Mouse (Mus musculus) layer of hippocampus, adult 2 months (tissue): ENCODE measurements at regions not wholly inside any gene's neighbourhood (a gene's known extent, or its start where the extent isn't known, plus 50 kb on each side); places are given as distances from the start of the nearest gene placed in this dataset.
A peak's percentile ranks its signal among the peaks of the same experiment; 100 is the strongest.

Experiments used
- DNase-seq, 2 experiments: peaks; one replicate each; pipeline ENCODE4 v3.0.0; 2022; ENCODE audit warnings: low spot score in 2 of 2
- H3K27ac ChIP-seq: fragments of 200-600 bp; 2 replicates; pipeline ENCODE4 v1.8.1; 2022
- H3K4me3 ChIP-seq: fragments of 200-600 bp; 2 replicates; pipeline ENCODE4 v1.8.1; 2022; ENCODE audit warnings: mild to moderate bottlenecking
- CTCF ChIP-seq: fragments of 200-600 bp; conservative IDR thresholded peaks from 2 replicates; pipeline ENCODE4 v1.8.1; 2022; ENCODE audit warnings: antibody characterized with exemption, mild to moderate bottlenecking, moderate library complexity

DNA sequence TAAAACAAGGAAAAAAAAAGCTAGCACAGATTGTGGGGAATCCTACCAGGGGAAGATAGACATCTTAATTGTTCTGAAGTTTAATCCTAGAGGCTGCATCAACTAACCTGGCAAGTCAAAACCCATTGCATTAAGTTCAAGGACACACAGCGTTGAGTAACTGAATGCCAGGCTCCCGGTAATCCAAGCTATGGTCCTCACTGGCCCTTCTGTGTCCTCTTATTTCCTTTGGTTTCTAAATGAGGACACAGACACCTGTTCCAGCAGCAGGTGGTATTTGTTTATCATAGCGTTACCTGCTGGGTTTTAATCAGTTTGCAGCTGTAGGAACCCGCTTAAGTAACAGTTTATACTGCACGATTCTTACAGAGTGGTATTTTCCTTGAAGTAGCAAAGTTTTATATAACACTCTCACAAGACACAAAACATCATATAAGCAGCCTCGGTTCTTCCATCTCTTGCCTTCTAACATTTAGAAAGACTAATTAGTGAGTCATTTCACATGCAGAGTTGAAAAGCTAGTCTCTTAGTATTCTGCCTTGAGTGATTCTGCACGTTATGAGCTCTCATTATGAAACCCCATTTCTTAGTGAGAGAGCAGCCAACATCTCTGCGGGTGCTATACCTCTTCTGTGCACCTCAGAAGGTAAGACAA lies 1832.0 kb upstream of the Pcdh7 start:
- no peak overlapping the region for H3K4me3 ChIP-seq
- no peak overlapping the region for H3K27ac ChIP-seq
- TF ChIP-seq CTCF = no peak
- no peak for DNase-seq

DNA sequence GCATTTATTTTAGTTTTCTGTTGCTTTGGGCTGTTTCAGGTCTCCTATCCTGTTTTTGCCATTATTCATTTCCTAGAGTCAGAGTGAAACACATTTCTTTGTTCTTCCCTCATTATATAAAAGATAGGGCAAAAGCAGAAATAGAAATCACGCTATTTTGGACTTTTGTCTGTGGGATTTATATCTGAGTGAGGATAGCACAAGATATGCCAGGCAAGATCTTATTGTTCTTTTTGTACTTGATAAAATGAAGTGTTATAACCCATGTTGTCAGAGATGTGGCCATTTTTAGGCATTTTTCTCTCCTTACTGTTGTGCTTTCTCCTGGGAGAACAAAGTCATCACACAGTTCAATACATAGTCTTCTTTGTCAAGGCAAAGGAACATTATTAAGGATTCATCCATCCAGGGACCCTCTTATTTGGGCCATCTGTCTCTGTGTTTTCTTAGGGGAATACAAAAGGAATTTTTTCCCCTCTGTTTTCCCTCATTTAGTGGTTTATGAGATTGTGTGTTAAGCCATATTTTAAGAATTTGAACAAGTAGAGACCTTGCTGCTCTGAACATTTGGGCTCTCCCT lies 1825.9 kb upstream of the Pcdh7 start:
- no peak for DNase-seq
- no peak for TF ChIP-seq CTCF
- Histone ChIP-seq H3K4me3 (no peak overlapping the region), H3K27ac (no peak overlapping the region)

DNA sequence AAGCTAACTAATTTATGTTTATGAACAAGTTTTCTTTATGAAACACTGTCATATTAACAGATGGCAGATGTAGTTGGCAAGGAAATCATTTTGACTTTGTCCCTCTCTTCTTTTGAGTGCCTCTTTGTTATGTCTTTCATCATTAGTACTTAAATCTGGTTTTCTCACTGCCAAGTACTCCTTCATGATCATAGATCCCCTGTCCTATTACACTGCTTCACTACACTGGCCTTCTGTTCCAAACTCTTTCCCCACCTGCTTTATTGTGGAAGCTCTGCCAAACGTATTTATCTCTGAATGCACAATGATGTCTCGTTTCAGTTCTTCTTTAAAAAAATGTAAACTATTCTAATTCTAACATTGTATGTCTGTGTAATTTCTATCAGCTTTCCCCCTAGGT lies 1776.3 kb upstream of the Pcdh7 start:
- TF ChIP-seq CTCF = no peak
- peak in 1 of 2 experiments; percentile 18 for DNase-seq
- H3K27ac ChIP-seq = no peak overlapping the region
- no peak overlapping the region for H3K4me3 ChIP-seq

DNA sequence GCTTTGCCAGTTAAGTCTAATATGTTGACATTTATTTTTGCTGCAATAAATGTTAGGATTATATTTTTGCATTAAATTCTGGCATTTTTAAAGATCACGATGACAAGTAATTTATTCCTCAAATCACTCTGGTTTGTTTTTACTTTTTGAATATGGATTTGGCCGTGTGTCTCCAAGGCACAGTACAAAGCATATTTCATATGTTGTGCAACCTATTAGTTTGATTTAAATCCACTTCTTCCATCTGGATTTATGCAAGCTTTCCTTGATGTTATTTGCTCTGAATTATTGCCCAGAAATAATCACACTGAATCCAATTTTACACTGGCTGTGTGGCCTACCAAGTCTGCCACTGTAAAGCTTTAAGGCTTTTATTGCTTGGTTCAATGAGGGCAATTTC lies 1741.3 kb upstream of the Pcdh7 start:
- peak in 1 of 2 experiments; percentile 0 for DNase-seq
- H3K4me3 ChIP-seq = no peak overlapping the region
- no peak for TF ChIP-seq CTCF
- H3K27ac ChIP-seq = no peak overlapping the region

DNA sequence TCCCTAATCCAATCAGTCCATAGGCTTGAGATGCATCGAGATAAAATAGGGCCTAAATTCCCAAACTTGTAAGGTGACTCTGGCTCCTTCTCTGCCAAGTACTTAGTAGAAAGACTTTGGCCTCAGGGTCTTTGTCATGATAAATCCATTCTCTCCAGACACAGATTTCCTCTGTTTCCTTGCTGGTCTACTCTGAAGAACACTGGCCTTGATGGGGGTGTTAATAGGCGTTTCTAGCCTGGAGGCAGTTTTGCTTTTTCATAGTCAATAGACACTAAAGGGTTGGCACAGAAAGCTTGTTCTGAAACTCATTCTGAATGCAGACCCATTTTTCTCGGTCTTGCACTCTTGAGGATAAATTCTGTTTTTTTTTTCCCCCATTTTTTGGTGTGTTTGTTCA lies 1709.9 kb upstream of the Pcdh7 start:
- Histone ChIP-seq H3K4me3 (no peak overlapping the region), H3K27ac (no peak overlapping the region)
- TF ChIP-seq CTCF = no peak
- no peak for DNase-seq

DNA sequence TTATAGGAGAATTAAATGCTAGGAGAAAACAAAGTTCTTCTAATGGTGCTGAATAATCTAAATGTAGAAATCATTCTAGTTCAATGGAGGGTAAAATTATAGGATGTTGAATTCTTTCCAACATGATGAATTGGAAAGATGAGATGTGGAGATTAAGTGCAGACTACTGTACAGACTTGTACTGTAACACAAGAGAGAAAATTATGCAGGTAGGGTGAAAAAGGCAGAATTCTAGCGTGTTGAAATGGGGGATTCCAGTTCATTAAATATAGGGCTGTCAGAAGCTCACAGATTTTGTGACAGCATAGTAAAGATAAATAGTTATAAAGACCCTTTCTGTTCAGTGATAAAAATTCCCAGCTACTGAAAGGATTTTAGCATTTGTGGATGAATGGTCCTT lies 1697.3 kb upstream of the Pcdh7 start:
- no peak overlapping the region for H3K4me3 ChIP-seq
- no peak overlapping the region for H3K27ac ChIP-seq
- no peak for TF ChIP-seq CTCF
- no peak for DNase-seq
